Mouse (Mus musculus) CH12.LX (cell line): Measurements from ENCODE around the gene Nr2c1. TPM values are rescaled to one million over a fixed set of nuclear protein-coding genes. Genes with fewer than 3 reads are reported as not detected.

ENCODE experiments used
- DNase-seq: peaks from one replicate; pipeline ENCODE4 v3.0.0-alpha.2; 2013; ENCODE audit errors: extremely low read depth
- H3K27ac ChIP-seq: 2 replicates; pipeline ENCODE4 v1.5.1; 2012; ENCODE audit warnings: low read depth, mild to moderate bottlenecking, control low read depth, moderate library complexity; ENCODE audit not compliant: insufficient read depth
- H3K27me3 ChIP-seq: replicated peaks from 2 replicates; pipeline ENCODE3; 2012; ENCODE audit warnings: inconsistent platforms
- H3K36me3 ChIP-seq, 2 experiments: replicated peaks in 1 of 2; 2 replicates each; pipeline versions ENCODE3 to v1.6.1; 2012; ENCODE audit warnings: inconsistent platforms in 1 of 2, low read length in 1 of 2, mild to moderate bottlenecking in 1 of 2, mixed read lengths in 1 of 2, moderate library complexity in 1 of 2; ENCODE audit not compliant: control insufficient read depth in 1 of 2, insufficient read depth in 1 of 2
- H3K4me1 ChIP-seq, 2 experiments: 2 replicates each; pipeline ENCODE4 v1.6.1; 2012; ENCODE audit warnings: inconsistent platforms in 1 of 2, moderate library complexity in 1 of 2; ENCODE audit not compliant: insufficient read depth in 2 of 2, control insufficient read depth in 1 of 2
- H3K4me2 ChIP-seq: 2 replicates; pipeline ENCODE4 v1.6.1; 2012; ENCODE audit warnings: low read depth, mild to moderate bottlenecking, control low read depth; ENCODE audit not compliant: poor library complexity, insufficient read depth, severe bottlenecking
- H3K4me3 ChIP-seq, 3 experiments: fragments of 150-350 bp in 1 of 3; sonication (generic) in 1 of 3; replicated peaks in 1 of 3; 2 replicates each; pipeline versions ENCODE3 to v1.5.1; 2011 to 2012; ENCODE audit warnings: low read depth in 2 of 3, low read length in 2 of 3, mild to moderate bottlenecking in 2 of 3, moderate library complexity in 2 of 3, control low read depth in 1 of 3, improper control_type of control experiment in 1 of 3, inconsistent platforms in 1 of 3, mixed read lengths in 1 of 3; ENCODE audit not compliant: poor library complexity in 1 of 3
- H3K79me2 ChIP-seq: replicated peaks from 2 replicates; pipeline ENCODE4 v1.6.1; 2012; ENCODE audit warnings: mild to moderate bottlenecking, moderate library complexity; ENCODE audit not compliant: control insufficient read depth, poor library complexity, insufficient read depth, severe bottlenecking; ENCODE audit errors: extremely low read depth
- H3K9ac ChIP-seq: 2 replicates; pipeline ENCODE4 v1.6.1; 2012; ENCODE audit warnings: low read depth, mild to moderate bottlenecking, control low read depth, moderate library complexity; ENCODE audit not compliant: insufficient read depth
- H3K9me3 ChIP-seq: replicated peaks from 2 replicates; pipeline ENCODE3; 2012; ENCODE audit warnings: low read length, inconsistent platforms, mixed read lengths
- CTCF ChIP-seq, 2 experiments: IDR thresholded peaks in 1 of 2; conservative IDR thresholded peaks in 1 of 2; 2 replicates each; pipeline ENCODE4 v1.5.1; 2011 to 2012; ENCODE audit warnings: low read depth in 2 of 2, low read length in 2 of 2, improper control_type of control experiment in 1 of 2, inconsistent platforms in 1 of 2, mild to moderate bottlenecking in 1 of 2, moderate library complexity in 1 of 2
- ELF1 ChIP-seq: IDR thresholded peaks from 2 replicates; pipeline ENCODE4 v1.6.1; 2014; ENCODE audit warnings: low read depth, mild to moderate bottlenecking, inconsistent platforms, low read length, improper control_type of control experiment
- ETS1 ChIP-seq: conservative IDR thresholded peaks from 2 replicates; pipeline ENCODE4 v1.6.1; 2012; ENCODE audit warnings: low read depth, mild to moderate bottlenecking, inconsistent platforms, low read length, improper control_type of control experiment, moderate library complexity
- GABPA ChIP-seq: IDR thresholded peaks from 2 replicates; pipeline ENCODE4 v1.6.1; 2012; ENCODE audit warnings: low read depth, low read length, improper control_type of control experiment, inconsistent platforms; ENCODE audit not compliant: insufficient replicate concordance
- HCFC1 ChIP-seq: IDR thresholded peaks from 2 replicates; pipeline ENCODE4 v1.6.1; 2012; ENCODE audit warnings: low read depth, mild to moderate bottlenecking, inconsistent platforms, low read length, improper control_type of control experiment
- IRF4 ChIP-seq: IDR thresholded peaks from 2 replicates; pipeline ENCODE4 v1.6.1; 2014; ENCODE audit warnings: low read depth, mild to moderate bottlenecking, inconsistent platforms, low read length, improper control_type of control experiment
- JUN ChIP-seq: IDR thresholded peaks from 2 replicates; pipeline ENCODE4 v1.6.1; 2011; ENCODE audit warnings: low read depth, mild to moderate bottlenecking, low read length, improper control_type of control experiment, moderate library complexity; ENCODE audit not compliant: insufficient read depth
- JUND ChIP-seq: conservative IDR thresholded peaks from 2 replicates; pipeline ENCODE4 v1.6.1; 2011; ENCODE audit warnings: low read depth, low read length, improper control_type of control experiment
- MAX ChIP-seq: IDR thresholded peaks from 2 replicates; pipeline ENCODE4 v1.6.1; 2011; ENCODE audit warnings: low read length, improper control_type of control experiment
- MXI1 ChIP-seq: IDR thresholded peaks from 2 replicates; pipeline ENCODE4 v1.6.1; 2011; ENCODE audit warnings: mild to moderate bottlenecking, low read depth, low read length, improper control_type of control experiment
- MYC ChIP-seq: IDR thresholded peaks from 2 replicates; pipeline ENCODE4 v1.6.1; 2011; ENCODE audit warnings: low read depth, mild to moderate bottlenecking, improper control_type of control experiment, low read length
- NELFE ChIP-seq: IDR thresholded peaks from 2 replicates; pipeline ENCODE4 v1.6.1; 2011; ENCODE audit warnings: low read depth, low read length, improper control_type of control experiment
- PAX5 ChIP-seq: IDR thresholded peaks from 2 replicates; pipeline ENCODE4 v1.6.1; 2012; ENCODE audit warnings: low read length, inconsistent platforms, mixed read lengths
- POLR2A ChIP-seq: IDR thresholded peaks from 2 replicates; pipeline ENCODE4 v1.6.1; 2011; ENCODE audit warnings: low read depth, mild to moderate bottlenecking, improper control_type of control experiment, low read length
- RCOR1 ChIP-seq: conservative IDR thresholded peaks from 2 replicates; pipeline ENCODE4 v1.6.1; 2012; ENCODE audit warnings: low read depth, mild to moderate bottlenecking, inconsistent platforms, low read length, improper control_type of control experiment
- SIN3A ChIP-seq: IDR thresholded peaks from 2 replicates; pipeline ENCODE4 v1.6.1; 2012; ENCODE audit warnings: low read length, improper control_type of control experiment, inconsistent platforms
- SMC3 ChIP-seq: IDR thresholded peaks from 2 replicates; pipeline ENCODE4 v1.6.1; 2011; ENCODE audit warnings: low read depth, low read length, improper control_type of control experiment
- UBTF ChIP-seq: IDR thresholded peaks from 2 replicates; pipeline ENCODE4 v1.6.1; 2012; ENCODE audit warnings: low read depth, mild to moderate bottlenecking, inconsistent platforms, low read length, improper control_type of control experiment, moderate library complexity
- USF1 ChIP-seq: IDR thresholded peaks from 2 replicates; pipeline ENCODE4 v1.6.1; 2014; ENCODE audit warnings: low read depth, mild to moderate bottlenecking, inconsistent platforms, low read length, improper control_type of control experiment
- USF2 ChIP-seq: conservative IDR thresholded peaks from 2 replicates; pipeline ENCODE4 v1.6.1; 2011; ENCODE audit warnings: low read depth, low read length, improper control_type of control experiment
- ZMIZ1 ChIP-seq: IDR thresholded peaks from 2 replicates; pipeline ENCODE4 v1.6.1; 2012; ENCODE audit warnings: low read depth, mild to moderate bottlenecking, inconsistent platforms, low read length, improper control_type of control experiment
- ZNF384 ChIP-seq: IDR thresholded peaks from 2 replicates; pipeline ENCODE4 v1.6.1; 2012; ENCODE audit warnings: low read depth, low read length, improper control_type of control experiment, inconsistent platforms
- dilution Hi-C: fragments of 300-500 bp; cut with MboI; formaldehyde crosslinking; loops from 2 replicates; pipeline ENCODE4 v1.14.3; 2020; ENCODE audit warnings: low sequenced_read_pairs; ENCODE audit not compliant: extremely low pct_unique_long_range_greater_than_20kb, extremely low pct_ligation_motif_present
- in situ Hi-C: fragments of 300-500 bp; cut with MboI; formaldehyde crosslinking; loops from 3 replicates; pipeline ENCODE4 v1.14.3; 2019; ENCODE audit warnings: low sequenced_read_pairs, low pct_ligation_motif_present, low pct_unique_long_range_greater_than_20kb, mixed read lengths
- polyA plus RNA-seq: library from polyadenylated mRNA; unstranded; fragments of >175 nt; gene quantifications from 2 replicates; pipeline ENCODE4 v1.2.1, GENCODE M21; 2012; ENCODE audit warnings: low read depth; ENCODE audit not compliant: insufficient read length
- total RNA-seq, 2 experiments: library from RNA; depleted of rRNA; stranded (reverse); fragments of 300-350 nt in 1 of 2; fragments of >200 nt in 1 of 2; gene quantifications; 2 replicates each; pipeline ENCODE4 v1.2.3; 2012 to 2014

Gene Nr2c1
- total and polyA plus RNA-seq, 3 experiments = 3.6 to 6.5 (median 5.7) TPM

DNA sequence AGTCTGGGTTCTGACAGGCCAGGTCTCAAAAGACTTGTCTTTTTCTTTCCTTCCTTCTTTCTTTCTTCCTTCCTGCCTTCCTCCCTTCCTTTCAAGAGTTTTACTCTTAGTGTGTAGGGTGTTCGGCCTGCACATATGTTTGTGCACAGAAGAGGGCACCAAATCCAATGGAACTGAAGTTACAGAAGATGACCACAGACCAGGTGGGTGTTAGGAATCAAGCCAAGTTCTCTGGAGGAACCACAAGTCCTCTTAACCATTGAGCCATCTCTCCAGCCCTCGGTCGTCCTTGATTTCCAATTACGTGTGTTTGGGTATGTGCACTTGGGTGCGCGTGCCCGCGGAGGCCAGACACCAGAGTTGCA, 450 bp upstream of the Nr2c1 start (continued):
- no peak; the same call in 1 of the 2 replicates for TF ChIP-seq JUN
- no peak for TF ChIP-seq NELFE
- no peak for TF ChIP-seq ZNF384
- no peak for TF ChIP-seq MYC
- no peak for TF ChIP-seq UBTF

DNA sequence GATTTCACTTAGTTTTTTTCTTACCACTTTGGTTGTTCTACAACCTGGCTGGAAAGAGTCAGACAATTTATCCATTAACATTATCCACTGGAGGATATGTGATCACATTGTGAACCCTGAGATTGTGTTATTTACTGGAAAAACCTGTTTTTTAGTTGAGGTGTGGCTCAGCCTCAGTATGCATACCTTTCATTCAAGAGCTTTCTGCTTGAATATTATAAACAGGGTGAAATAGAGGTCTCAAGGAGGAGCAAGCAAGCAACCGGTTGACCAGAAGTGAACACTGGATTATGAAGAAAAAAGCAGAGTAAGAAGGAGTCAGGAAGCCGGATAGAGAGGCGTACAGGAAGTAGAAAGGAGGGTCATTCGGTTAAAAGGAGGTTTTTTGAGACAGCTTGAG, 3.7 kb downstream of the Nr2c1 start:
- Histone ChIP-seq H3K4me3 (no peak overlapping the region), H3K4me2 (no peak overlapping the region), H3K36me3 (peaks cover 0 to 24% of the 10 kb centered on the region in 2 experiments), H3K9me3 (no peaks in the 10 kb centered on the region), H3K9ac (no peak overlapping the region), H3K79me2 (peaks cover 2% of the 10 kb centered on the region), H3K27me3 (no peaks in the 10 kb centered on the region), H3K27ac (no peak overlapping the region), H3K4me1 (peaks cover 0 to 28% of the 10 kb centered on the region in 2 experiments; a peak in 3 of 4 replicates)
- no peak for TF ChIP-seq IRF4
- in situ Hi-C loops (no loop called here), dilution Hi-C loops (no loop called here)
- DNase-seq = no peak

DNA sequence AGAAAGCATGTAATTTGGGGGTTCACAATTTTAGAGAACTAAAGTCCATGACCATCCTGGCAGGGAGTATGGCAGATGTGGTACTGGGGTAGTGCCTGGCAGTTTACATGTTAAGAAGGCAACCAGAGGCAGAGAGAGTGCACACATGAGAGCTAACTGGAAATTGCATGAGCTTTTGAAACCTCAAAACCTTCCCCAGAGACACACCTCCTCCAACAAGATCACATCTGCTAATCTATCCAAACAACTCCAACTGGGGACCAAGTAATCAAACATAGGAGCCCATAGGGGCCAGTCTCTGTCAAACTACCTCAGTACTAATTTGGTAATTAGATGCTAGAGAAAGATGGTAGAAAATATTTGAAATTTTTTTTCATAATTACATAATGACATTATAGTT, 6.0 kb downstream of the Nr2c1 start:
- in situ Hi-C loops = no loop called here
- no peak for DNase-seq
- H3K36me3 ChIP-seq = peaks cover 0 to 39% of the 10 kb centered on the region in 2 experiments
- no peak overlapping the region for H3K4me2 ChIP-seq
- peaks cover 2% of the 10 kb centered on the region for H3K79me2 ChIP-seq
- no peak overlapping the region for H3K9ac ChIP-seq
- no peak for TF ChIP-seq SMC3
- TF ChIP-seq MXI1 = no peak
- TF ChIP-seq RCOR1 = no peak
- no peak for TF ChIP-seq NELFE
- TF ChIP-seq PAX5 = no peak
- no peak for TF ChIP-seq ELF1
- no peak for TF ChIP-seq GABPA
- no peak for TF ChIP-seq ZMIZ1
- TF ChIP-seq USF2 = no peak
- TF ChIP-seq UBTF = no peak
- no peak for TF ChIP-seq ETS1
- no peak for TF ChIP-seq USF1
- TF ChIP-seq JUN = no peak
- TF ChIP-seq SIN3A = no peak
- no peak for TF ChIP-seq MAX
- no peak for TF ChIP-seq HCFC1
- TF ChIP-seq MYC = no peak
- TF ChIP-seq JUND = no peak
- TF ChIP-seq POLR2A = no peak
- TF ChIP-seq CTCF (conservative IDR thresholded peaks at IDR 0.05 in 1 of 2, IDR thresholded peaks at IDR 0.05 in 1 of 2; ENCODE audit: low read depth in 2 of 2, low read length in 2 of 2) = no peak
- H3K4me3 ChIP-seq = no peak overlapping the region
- no peak overlapping the region for H3K27ac ChIP-seq
- H3K27me3 ChIP-seq = no peaks in the 10 kb centered on the region
- peaks cover 0 to 23% of the 10 kb centered on the region in 2 experiments; a peak in 3 of 4 replicates for H3K4me1 ChIP-seq
- no peaks in the 10 kb centered on the region for H3K9me3 ChIP-seq
- dilution Hi-C loops = no loop called here
